Mouse (Mus musculus): Measurements from ENCODE around the gene Faim. TPM values are rescaled to one million over a fixed set of nuclear protein-coding genes. Genes with fewer than 3 reads are reported as not detected.

Faim gene
- polyA plus RNA-seq, 1 experiment from 2014 or later, result 104 TPM

- under 1% methylated on average over 75 of the region's 80 CpGs for WGBS
- Histone ChIP-seq H3K9ac (ENCODE audit: low read length) (peak overlapping the region; percentile 35), H3K4me1 (ENCODE audit: control insufficient read depth, insufficient read depth, low read length) (peaks cover 19% of the 10 kb centered on the region), H3K4me2 (ENCODE audit: low read length) (peak overlapping the region; percentile 66), H3K9me3 (replicated peaks; ENCODE audit: control insufficient read depth, low read length) (no peaks in the 10 kb centered on the region), H3K27me3 (replicated peaks; ENCODE audit: control insufficient read depth, insufficient read depth, low read length) (peaks cover 85% of the 10 kb centered on the region), H3K4me3 (ENCODE audit: low read depth, low read length) (peak overlapping the region; percentile 36), H3K27ac (ENCODE audit: low read depth, low read length) (no peak overlapping the region), H3K36me3 (ENCODE audit: control insufficient read depth, insufficient read depth, low read length) (no peaks in the 10 kb centered on the region)
- DNase-seq (ENCODE audit: low spot score) (peak; percentile 50), ATAC-seq (peak; percentile 40)
Measured at GRCm38 (mm10) chr9:98956591-98957381, 29.4 kb upstream of the Faim start.

GRCm38 (mm10) chr9:98957751-98958351 lies 28.3 kb upstream of the Faim start:
- Histone ChIP-seq H3K4me3 (ENCODE audit: low read depth, low read length) (no peak overlapping the region), H3K9me3 (replicated peaks; ENCODE audit: control insufficient read depth, low read length) (no peaks in the 10 kb centered on the region), H3K27me3 (replicated peaks; ENCODE audit: control insufficient read depth, insufficient read depth, low read length) (peaks cover 87% of the 10 kb centered on the region), H3K9ac (ENCODE audit: low read length) (no peak overlapping the region), H3K27ac (ENCODE audit: low read depth, low read length) (no peak overlapping the region), H3K4me1 (ENCODE audit: control insufficient read depth, insufficient read depth, low read length) (peaks cover 19% of the 10 kb centered on the region), H3K4me2 (ENCODE audit: low read length) (no peak overlapping the region), H3K36me3 (ENCODE audit: control insufficient read depth, insufficient read depth, low read length) (no peaks in the 10 kb centered on the region)
- DNase-seq (ENCODE audit: low spot score) (no peak), ATAC-seq (no peak)
- WGBS, result 1% methylated on average over 23 of the region's 23 CpGs

- H3K27me3 ChIP-seq (replicated peaks; ENCODE audit: control insufficient read depth, insufficient read depth, low read length), result peaks cover 92% of the 10 kb centered on the region
- ATAC-seq (no peak), DNase-seq (ENCODE audit: low spot score) (no peak)
- 4% methylated on average over 6 of the region's 6 CpGs for WGBS
- no peaks in the 10 kb centered on the region for H3K9me3 ChIP-seq (replicated peaks; ENCODE audit: control insufficient read depth, low read length)
- H3K9ac ChIP-seq (ENCODE audit: low read length), result no peak overlapping the region
- no peak overlapping the region for H3K4me3 ChIP-seq (ENCODE audit: low read depth, low read length)
- no peak overlapping the region for H3K4me2 ChIP-seq (ENCODE audit: low read length)
- no peak overlapping the region for H3K27ac ChIP-seq (ENCODE audit: low read depth, low read length)
- peaks cover 19% of the 10 kb centered on the region for H3K4me1 ChIP-seq (ENCODE audit: control insufficient read depth, insufficient read depth, low read length)
- H3K36me3 ChIP-seq (ENCODE audit: control insufficient read depth, insufficient read depth, low read length), result no peaks in the 10 kb centered on the region
Measured at GRCm38 (mm10) chr9:98958628-98959027, 27.5 kb upstream of the Faim start.

- no peaks in the 10 kb centered on the region for H3K36me3 ChIP-seq (ENCODE audit: control insufficient read depth, insufficient read depth, low read length)
- H3K9me3 ChIP-seq (replicated peaks; ENCODE audit: control insufficient read depth, low read length), result no peaks in the 10 kb centered on the region
- no peak overlapping the region for H3K27ac ChIP-seq (ENCODE audit: low read depth, low read length)
- DNase-seq (ENCODE audit: low spot score) (no peak), ATAC-seq (no peak)
- H3K4me1 ChIP-seq (ENCODE audit: control insufficient read depth, insufficient read depth, low read length), result peaks cover 17% of the 10 kb centered on the region
- H3K4me2 ChIP-seq (ENCODE audit: low read length), result no peak overlapping the region
- H3K4me3 ChIP-seq (ENCODE audit: low read depth, low read length), result no peak overlapping the region
- H3K9ac ChIP-seq (ENCODE audit: low read length), result no peak overlapping the region
- 28% methylated on average over 3 of the region's 3 CpGs for WGBS
- peaks cover 92% of the 10 kb centered on the region for H3K27me3 ChIP-seq (replicated peaks; ENCODE audit: control insufficient read depth, insufficient read depth, low read length)
Measured at GRCm38 (mm10) chr9:98959851-98960250, 26.3 kb upstream of the Faim start.

GRCm38 (mm10) chr9:98960348-98960747 lies 25.8 kb upstream of the Faim start:
- no peak overlapping the region for H3K9ac ChIP-seq (ENCODE audit: low read length)
- peaks cover 92% of the 10 kb centered on the region for H3K27me3 ChIP-seq (replicated peaks; ENCODE audit: control insufficient read depth, insufficient read depth, low read length)
- H3K9me3 ChIP-seq (replicated peaks; ENCODE audit: control insufficient read depth, low read length), result no peaks in the 10 kb centered on the region
- H3K4me1 ChIP-seq (ENCODE audit: control insufficient read depth, insufficient read depth, low read length), result peaks cover 12% of the 10 kb centered on the region
- DNase-seq (ENCODE audit: low spot score) (no peak), ATAC-seq (no peak)
- H3K4me2 ChIP-seq (ENCODE audit: low read length), result no peak overlapping the region
- 18% methylated on average over 5 of the region's 5 CpGs for WGBS
- no peak overlapping the region for H3K4me3 ChIP-seq (ENCODE audit: low read depth, low read length)
- no peaks in the 10 kb centered on the region for H3K36me3 ChIP-seq (ENCODE audit: control insufficient read depth, insufficient read depth, low read length)
- no peak overlapping the region for H3K27ac ChIP-seq (ENCODE audit: low read depth, low read length)

- 2% methylated on average over 22 of the region's 22 CpGs for WGBS
- no peak for DNase-seq (ENCODE audit: low spot score)
Measured at GRCm38 (mm10) chr9:98961591-98962477, 24.3 kb upstream of the Faim start.

GRCm38 (mm10) chr9:98962478-98963142 lies 23.6 kb upstream of the Faim start:
- no peaks in the 10 kb centered on the region for H3K36me3 ChIP-seq (ENCODE audit: control insufficient read depth, insufficient read depth, low read length)
- H3K27me3 ChIP-seq (replicated peaks; ENCODE audit: control insufficient read depth, insufficient read depth, low read length), result peaks cover 88% of the 10 kb centered on the region
- H3K9me3 ChIP-seq (replicated peaks; ENCODE audit: control insufficient read depth, low read length), result no peaks in the 10 kb centered on the region
- no peak overlapping the region for H3K27ac ChIP-seq (ENCODE audit: low read depth, low read length)
- no peak overlapping the region for H3K4me2 ChIP-seq (ENCODE audit: low read length)
- DNase-seq (ENCODE audit: low spot score) (no peak), ATAC-seq (no peak)
- no peak overlapping the region for H3K4me3 ChIP-seq (ENCODE audit: low read depth, low read length)
- no peak overlapping the region for H3K9ac ChIP-seq (ENCODE audit: low read length)
- under 1% methylated on average over 20 of the region's 20 CpGs for WGBS
- no peaks in the 10 kb centered on the region for H3K4me1 ChIP-seq (ENCODE audit: control insufficient read depth, insufficient read depth, low read length)

More at GRCm38 (mm10) chr9:98961591-98962477, 24.3 kb upstream of the Faim start:
- no peak for ATAC-seq
- Histone ChIP-seq H3K4me3 (ENCODE audit: low read depth, low read length) (no peak overlapping the region), H3K9ac (ENCODE audit: low read length) (no peak overlapping the region), H3K36me3 (ENCODE audit: control insufficient read depth, insufficient read depth, low read length) (no peaks in the 10 kb centered on the region), H3K9me3 (replicated peaks; ENCODE audit: control insufficient read depth, low read length) (no peaks in the 10 kb centered on the region), H3K27me3 (replicated peaks; ENCODE audit: control insufficient read depth, insufficient read depth, low read length) (peaks cover 88% of the 10 kb centered on the region), H3K4me1 (ENCODE audit: control insufficient read depth, insufficient read depth, low read length) (peaks cover 3% of the 10 kb centered on the region), H3K4me2 (ENCODE audit: low read length) (no peak overlapping the region), H3K27ac (ENCODE audit: low read depth, low read length) (no peak overlapping the region)

GRCm38 (mm10) chr9:98963661-98964060 lies 22.5 kb upstream of the Faim start:
- Histone ChIP-seq H3K9ac (ENCODE audit: low read length) (no peak overlapping the region), H3K27me3 (replicated peaks; ENCODE audit: control insufficient read depth, insufficient read depth, low read length) (peaks cover 81% of the 10 kb centered on the region), H3K4me2 (ENCODE audit: low read length) (no peak overlapping the region), H3K36me3 (ENCODE audit: control insufficient read depth, insufficient read depth, low read length) (no peaks in the 10 kb centered on the region), H3K4me1 (ENCODE audit: control insufficient read depth, insufficient read depth, low read length) (no peaks in the 10 kb centered on the region), H3K9me3 (replicated peaks; ENCODE audit: control insufficient read depth, low read length) (no peaks in the 10 kb centered on the region), H3K4me3 (ENCODE audit: low read depth, low read length) (no peak overlapping the region), H3K27ac (ENCODE audit: low read depth, low read length) (no peak overlapping the region)
- WGBS, result 3% methylated on average over 18 of the region's 18 CpGs
- DNase-seq (ENCODE audit: low spot score) (no peak), ATAC-seq (no peak)
